20 mouse cellular contexts compared by ENCODE assay signal in genomic region chr1:55865274-55865673, GRCm38 (mm10).
DNase-seq lines count a peak whose midpoint lies in the region; ATAC-seq and TF ChIP-seq lines count a peak whose summit lies in the region.
"Had no signal": no experiment of that assay in that cellular context is flagged by ENCODE, and none has a peak within 500 bp of the region (broad histone marks: within the 10 kb centered on the region; RNA-seq: fewer than 3 reads in every experiment).

No protein-coding gene starts in this region.

- no peaks in the 10 kb centered on the region for H3K79me3 ChIP-seq in C2C12 (ENCODE audit: low read depth)

- H3K4me3 ChIP-seq in kidney, embryonic 15.5 days (replicated peaks), result no peak overlapping the region
- no peak overlapping the region for H3K4me3 ChIP-seq in C2C12 (ENCODE audit: insufficient read depth, poor library complexity, severe bottlenecking)
- no peak overlapping the region for H3K4me3 ChIP-seq in limb, embryonic 15.5 days
- no peak overlapping the region for H3K4me3 ChIP-seq in midbrain, embryonic 10.5 days
- H3K4me3 ChIP-seq: forebrain, embryonic 10.5 days; heart, embryonic 13.5 days; neural tube, embryonic 13.5 days had no signal

- H3K27ac ChIP-seq in kidney, embryonic 15.5 days, result no peak overlapping the region
- peak overlapping the region; percentile 71 for H3K27ac ChIP-seq in limb, embryonic 15.5 days
- H3K27ac ChIP-seq in midbrain, embryonic 10.5 days (replicated peaks), result no peak overlapping the region
- H3K27ac ChIP-seq: forebrain, embryonic 10.5 days; heart, embryonic 13.5 days; hindbrain, embryonic 14.5 days; neural tube, embryonic 13.5 days had no signal

- DNase-seq in kidney, postnatal 14 days, result no peak
- DNase-seq in 3134 (ENCODE audit: extremely low read depth, insufficient read length, low spot score), result peak; percentile 85
- DNase-seq in layer of hippocampus, adult 9-10 months (ENCODE audit: low spot score), result no peak
- no peak for DNase-seq in midbrain, embryonic 10.5 days (ENCODE audit: low spot score)
- DNase-seq: cerebellum, postnatal 10 days; embryo, embryonic 11 days; kidney, adult 8-10 months; layer of hippocampus, adult 9-11 months; right cerebral cortex, postnatal 25 days; thymus, adult 18-20 months had no signal

- no peaks in the 10 kb centered on the region for H3K9me3 ChIP-seq in kidney, embryonic 15.5 days (replicated peaks)
- no peaks in the 10 kb centered on the region for H3K9me3 ChIP-seq in limb, embryonic 15.5 days
- H3K9me3 ChIP-seq in midbrain, embryonic 10.5 days (replicated peaks), result no peaks in the 10 kb centered on the region
- H3K9me3 ChIP-seq: forebrain, embryonic 10.5 days; heart, embryonic 13.5 days; neural tube, embryonic 13.5 days had no signal

- H3K36me3 ChIP-seq in kidney, embryonic 15.5 days, result no peaks in the 10 kb centered on the region
- no peaks in the 10 kb centered on the region for H3K36me3 ChIP-seq in C2C12 (ENCODE audit: control insufficient read depth, insufficient read depth)
- no peaks in the 10 kb centered on the region for H3K36me3 ChIP-seq in limb, embryonic 15.5 days
- no peaks in the 10 kb centered on the region for H3K36me3 ChIP-seq in midbrain, embryonic 10.5 days
- H3K36me3 ChIP-seq: forebrain, embryonic 10.5 days; heart, embryonic 13.5 days; neural tube, embryonic 13.5 days had no signal

- H3K4me1 ChIP-seq in kidney, embryonic 15.5 days, result no peaks in the 10 kb centered on the region
- H3K4me1 ChIP-seq in limb, embryonic 15.5 days, result peaks cover 8% of the 10 kb centered on the region; the same call in 1 of the 2 replicates
- no peaks in the 10 kb centered on the region for H3K4me1 ChIP-seq in midbrain, embryonic 10.5 days
- H3K4me1 ChIP-seq: forebrain, embryonic 10.5 days; heart, embryonic 13.5 days; neural tube, embryonic 13.5 days had no signal

- ATAC-seq in kidney, embryonic 15.5 days (replicated peaks; ENCODE audit: low FRiP score), result 0 out of 2 replicates have a peak, but pooled peaks have one; percentile 25
- ATAC-seq in limb, embryonic 15.5 days (ENCODE audit: insufficient number of reproducible peaks, low FRiP score, low TSS enrichment, low read depth), result peak; percentile 62
- ATAC-seq: midbrain, embryonic 16.5 days had no signal

- no peak for TF ChIP-seq CTCF in C2C12 (IDR thresholded peaks at IDR 0.05; ENCODE audit: control insufficient read depth, insufficient read depth, insufficient read length)

- no peak overlapping the region for H3ac ChIP-seq in C2C12 (ENCODE audit: control insufficient read depth, insufficient read length, low read depth)

- H3K9ac ChIP-seq in kidney, embryonic 15.5 days, result no peak overlapping the region
- H3K9ac ChIP-seq in limb, embryonic 15.5 days, result no peak overlapping the region
- H3K9ac ChIP-seq: heart, embryonic 13.5 days; hindbrain, embryonic 14.5 days; neural tube, embryonic 13.5 days had no signal

- H3K27me3 ChIP-seq in kidney, embryonic 15.5 days, result no peaks in the 10 kb centered on the region
- H3K27me3 ChIP-seq in C2C12 (ENCODE audit: control insufficient read depth, insufficient read depth, insufficient read length), result no peaks in the 10 kb centered on the region
- no peaks in the 10 kb centered on the region for H3K27me3 ChIP-seq in limb, embryonic 15.5 days
- no peaks in the 10 kb centered on the region for H3K27me3 ChIP-seq in midbrain, embryonic 10.5 days (ENCODE audit: low read depth, poor library complexity, severe bottlenecking)
- H3K27me3 ChIP-seq: CH12.LX; heart, embryonic 13.5 days; neural tube, embryonic 13.5 days had no signal

- H3K4me2 ChIP-seq in kidney, embryonic 15.5 days, result no peak overlapping the region
- H3K4me2 ChIP-seq in limb, embryonic 15.5 days, result no peak overlapping the region
- H3K4me2 ChIP-seq: heart, embryonic 13.5 days; hindbrain, embryonic 14.5 days; liver, embryonic 11.5 days; neural tube, embryonic 13.5 days had no signal

- 66% methylated on average over 4 of the region's 4 CpGs for WGBS in kidney, embryonic 15.5 days
- WGBS in limb, embryonic 15.5 days, result 38% methylated on average over 4 of the region's 4 CpGs
- WGBS in midbrain, embryonic 10.5 days, result 81% methylated on average over 4 of the region's 4 CpGs

- no peaks in the 10 kb centered on the region for H3K79me2 ChIP-seq in C2C12 (ENCODE audit: control insufficient read depth, insufficient read depth)

TF ChIP-seq in C2C12, 6 proteins besides CTCF, POLR2A, EP300 and RAD21:
- peak; percentile 46 for TF ChIP-seq CEBPB (IDR thresholded peaks at IDR 0.05; ENCODE audit: low read depth)
- TF ChIP-seq MAX (IDR thresholded peaks at IDR 0.05), result peak; percentile 78
- TF ChIP-seq MYOG (IDR thresholded peaks at IDR 0.05; ENCODE audit: control insufficient read depth, extremely low read depth, insufficient read length), result no peak
- TF ChIP-seq USF1 (IDR thresholded peaks at IDR 0.05; ENCODE audit: low read depth), result no peak
- peak; percentile 21 for TF ChIP-seq MYOD1 (IDR thresholded peaks at IDR 0.05; ENCODE audit: control insufficient read depth, insufficient read length, low read depth)
